Mouse (Mus musculus) forebrain, embryonic 15.5 days (tissue): ENCODE data around the gene Sytl1. TPM values are rescaled to one million over a fixed set of nuclear protein-coding genes. Genes with fewer than 3 reads are reported as not detected.

Experiments
- ATAC-seq: fragments of 200-750 bp; cut with Nextera tagmentation; replicated peaks from 2 replicates; pipeline ENCODE4 v1.8.0; 2017; ENCODE audit warnings: mild to moderate bottlenecking, moderate TSS enrichment, moderate library complexity
- H3K27ac ChIP-seq: fragments of 300-500 bp; sonication (generic); replicated peaks from 2 replicates; pipeline ENCODE4 v1.5.1; 2015; ENCODE audit warnings: mild to moderate bottlenecking, inconsistent platforms
- H3K27me3 ChIP-seq: fragments of 300-500 bp; sonication (generic); 2 replicates; pipeline ENCODE4 v1.6.1; 2015; ENCODE audit warnings: inconsistent platforms
- H3K36me3 ChIP-seq: fragments of 300-500 bp; sonication (generic); 2 replicates; pipeline ENCODE4 v1.6.1; 2015; ENCODE audit warnings: mild to moderate bottlenecking, inconsistent platforms
- H3K4me1 ChIP-seq: fragments of 300-500 bp; sonication (generic); 2 replicates; pipeline ENCODE4 v1.6.1; 2015; ENCODE audit warnings: inconsistent platforms
- H3K4me2 ChIP-seq: fragments of 300-500 bp; sonication (generic); replicated peaks from 2 replicates; pipeline ENCODE4 v1.6.1; 2015; ENCODE audit warnings: mild to moderate bottlenecking, inconsistent platforms
- H3K4me3 ChIP-seq: fragments of 300-500 bp; sonication (generic); 2 replicates; pipeline ENCODE4 v1.5.1; 2015; ENCODE audit warnings: mild to moderate bottlenecking, inconsistent platforms
- H3K9ac ChIP-seq: fragments of 300-500 bp; sonication (generic); replicated peaks from 2 replicates; pipeline ENCODE4 v1.6.1; 2015; ENCODE audit warnings: mild to moderate bottlenecking, inconsistent platforms
- H3K9me3 ChIP-seq: fragments of 300-500 bp; sonication (generic); 2 replicates; pipeline ENCODE4 v1.6.1; 2016; ENCODE audit warnings: inconsistent platforms
- WGBS: fragments of 180-500 bp; shearing (Covaris S2); methylation state at CpG from one replicate; pipeline ENCODE4 v1.1.7; 2015; ENCODE audit warnings: mixed read lengths; 5-methylcytosine and 5-hydroxymethylcytosine counted together
- polyA plus RNA-seq: library from polyadenylated mRNA; unstranded; fragments of >200 nt; fragmentation: Nextera tagmentation; extraction: Ambion mirVana; gene quantifications from 2 replicates; pipeline ENCODE4 v1.2.1, GENCODE M21; 2015

The Sytl1 gene
- polyA plus RNA-seq, 1 experiment from 2014 or later = 0.29 TPM

DNA sequence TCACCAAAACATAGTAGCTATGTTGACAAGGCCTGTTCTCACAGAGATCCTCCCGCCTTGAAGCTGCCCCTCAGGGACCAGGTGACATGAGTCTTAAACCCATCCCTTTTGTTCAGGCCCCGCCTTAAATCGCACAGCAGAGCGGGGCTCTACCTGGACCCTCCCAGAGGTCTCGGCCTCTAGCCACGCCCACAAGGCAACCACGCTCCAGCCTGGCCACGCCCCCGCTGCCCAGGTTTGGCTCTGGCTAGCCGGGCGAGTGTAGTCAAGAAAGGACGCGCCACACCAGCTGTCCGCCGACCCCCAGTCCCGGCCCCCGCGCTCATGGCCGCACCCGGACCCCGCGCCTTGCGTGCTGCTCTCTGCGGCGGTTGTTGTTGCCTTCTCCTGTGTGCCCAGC, 42.3 kb downstream of the Sytl1 start:
- Histone ChIP-seq H3K9ac (no peak overlapping the region), H3K27ac (no peak overlapping the region), H3K9me3 (no peaks in the 10 kb centered on the region), H3K4me3 (peak overlapping the region; percentile 21), H3K36me3 (no peaks in the 10 kb centered on the region), H3K4me2 (peak overlapping the region; percentile 30), H3K4me1 (peaks cover 5% of the 10 kb centered on the region; the same call in 1 of the 2 replicates), H3K27me3 (peaks cover 7% of the 10 kb centered on the region)
- WGBS = 2% methylated on average over 25 of the region's 25 CpGs
- ATAC-seq = no peak

DNA sequence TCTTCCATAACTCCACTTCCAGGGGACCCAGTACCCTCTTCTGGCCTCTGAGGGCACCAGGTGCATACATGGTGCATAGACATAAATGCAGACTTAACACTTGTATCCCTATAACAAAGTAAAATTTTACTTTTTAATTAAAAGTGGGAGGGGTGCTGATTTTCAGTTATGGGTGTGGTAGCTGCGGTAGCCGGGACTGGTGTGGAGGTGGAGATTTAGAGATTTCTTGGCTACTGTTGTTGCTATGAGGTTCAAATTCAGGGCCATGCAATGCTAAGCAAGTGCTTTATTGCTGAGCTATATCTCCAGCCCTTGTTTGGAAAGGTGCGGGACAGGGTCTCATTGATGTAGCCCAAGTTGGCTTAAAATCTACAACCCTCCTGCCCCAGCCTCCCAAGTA, 44.2 kb downstream of the Sytl1 start:
- no peaks in the 10 kb centered on the region for H3K9me3 ChIP-seq
- H3K27me3 ChIP-seq = peaks cover 15% of the 10 kb centered on the region
- peaks cover 5% of the 10 kb centered on the region; the same call in 1 of the 2 replicates for H3K4me1 ChIP-seq
- no peak overlapping the region for H3K4me2 ChIP-seq
- no peak overlapping the region for H3K4me3 ChIP-seq
- 92% methylated on average over 3 of the region's 3 CpGs for WGBS
- H3K27ac ChIP-seq = no peak overlapping the region
- no peak overlapping the region for H3K9ac ChIP-seq
- no peak for ATAC-seq
- H3K36me3 ChIP-seq = no peaks in the 10 kb centered on the region

DNA sequence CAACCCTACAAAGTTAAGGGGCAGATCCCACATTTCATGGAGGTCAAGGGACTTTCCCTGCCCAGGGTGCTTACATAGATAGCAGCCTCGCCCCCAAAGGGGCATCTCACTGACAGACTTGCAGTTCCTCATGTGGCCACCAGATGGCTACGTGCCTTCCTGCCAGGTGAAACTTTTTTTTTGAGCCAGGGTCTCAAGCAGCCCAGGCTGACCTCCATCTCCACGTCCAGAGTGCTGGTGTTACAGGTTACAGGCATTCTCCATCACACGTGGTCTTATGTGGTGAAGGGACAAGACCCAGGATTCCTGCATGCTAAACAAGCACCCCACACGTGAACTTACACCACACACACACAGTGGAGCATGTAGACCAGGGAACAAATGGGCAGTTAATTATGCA, 45.3 kb downstream of the Sytl1 start:
- WGBS = 1% methylated on average over 5 of the region's 5 CpGs
- Histone ChIP-seq H3K27ac (no peak overlapping the region), H3K4me3 (no peak overlapping the region), H3K27me3 (peaks cover 22% of the 10 kb centered on the region), H3K36me3 (no peaks in the 10 kb centered on the region), H3K9ac (no peak overlapping the region), H3K9me3 (no peaks in the 10 kb centered on the region), H3K4me2 (no peak overlapping the region), H3K4me1 (peaks cover 15% of the 10 kb centered on the region)
- 0 out of 2 replicates have a peak, but pooled peaks have one; percentile 40 for ATAC-seq

DNA sequence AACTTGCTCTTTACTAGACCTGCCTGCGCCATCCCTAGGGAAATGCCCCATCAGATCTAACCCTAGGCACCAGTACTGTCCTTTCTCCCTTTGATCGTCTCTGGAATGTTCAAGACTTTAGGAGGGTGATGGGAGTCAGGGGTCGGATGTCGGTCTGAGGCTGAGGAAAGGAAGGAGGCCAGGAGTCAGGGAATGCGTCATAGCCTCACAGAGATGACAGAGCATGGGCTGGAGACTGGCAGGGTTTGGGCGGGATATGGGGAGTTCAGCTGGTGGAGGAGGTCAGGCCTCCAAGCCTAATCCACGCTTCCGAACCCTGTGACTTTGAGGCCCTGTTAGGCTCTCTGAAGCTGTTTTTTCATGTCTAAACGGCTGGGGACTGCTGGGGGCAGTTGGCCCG, 49.3 kb downstream of the Sytl1 start:
- WGBS = 10% methylated on average over 10 of the region's 10 CpGs
- H3K9me3 ChIP-seq = no peaks in the 10 kb centered on the region
- H3K4me2 ChIP-seq = peak overlapping the region; percentile 99
- H3K4me3 ChIP-seq = no peak overlapping the region
- H3K4me1 ChIP-seq = peaks cover 17% of the 10 kb centered on the region
- H3K27me3 ChIP-seq = peaks cover 20% of the 10 kb centered on the region; the same call in 1 of the 2 replicates
- no peak for ATAC-seq
- no peaks in the 10 kb centered on the region for H3K36me3 ChIP-seq
- no peak overlapping the region for H3K9ac ChIP-seq
- no peak overlapping the region for H3K27ac ChIP-seq

DNA sequence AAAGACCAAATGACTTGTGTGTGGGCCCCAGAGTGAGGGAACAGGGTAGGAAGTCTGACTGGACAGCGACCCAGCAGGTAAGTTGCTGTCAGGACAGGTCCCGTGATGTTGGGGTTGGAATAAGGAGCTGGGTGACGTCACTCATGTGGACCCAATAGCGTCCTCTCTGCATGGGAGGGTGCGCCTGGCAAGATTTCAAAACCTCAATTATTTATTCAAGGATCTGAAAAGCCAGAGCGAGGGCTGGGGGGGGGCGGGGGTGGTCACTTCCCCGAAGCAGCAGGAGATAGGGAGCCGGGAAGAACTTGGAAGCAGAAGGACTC, 49.7 kb downstream of the Sytl1 start:
- no peak for ATAC-seq
- H3K27ac ChIP-seq = no peak overlapping the region
- H3K4me3 ChIP-seq = peak overlapping the region; percentile 51
- no peaks in the 10 kb centered on the region for H3K36me3 ChIP-seq
- no peak overlapping the region; the same call in 1 of the 2 replicates for H3K9ac ChIP-seq
- WGBS = 0% methylated on average over 9 of the region's 9 CpGs
- peaks cover 20% of the 10 kb centered on the region; the same call in 1 of the 2 replicates for H3K27me3 ChIP-seq
- H3K9me3 ChIP-seq = no peaks in the 10 kb centered on the region
- peak overlapping the region; percentile 99 for H3K4me2 ChIP-seq
- H3K4me1 ChIP-seq = peaks cover 17% of the 10 kb centered on the region

DNA sequence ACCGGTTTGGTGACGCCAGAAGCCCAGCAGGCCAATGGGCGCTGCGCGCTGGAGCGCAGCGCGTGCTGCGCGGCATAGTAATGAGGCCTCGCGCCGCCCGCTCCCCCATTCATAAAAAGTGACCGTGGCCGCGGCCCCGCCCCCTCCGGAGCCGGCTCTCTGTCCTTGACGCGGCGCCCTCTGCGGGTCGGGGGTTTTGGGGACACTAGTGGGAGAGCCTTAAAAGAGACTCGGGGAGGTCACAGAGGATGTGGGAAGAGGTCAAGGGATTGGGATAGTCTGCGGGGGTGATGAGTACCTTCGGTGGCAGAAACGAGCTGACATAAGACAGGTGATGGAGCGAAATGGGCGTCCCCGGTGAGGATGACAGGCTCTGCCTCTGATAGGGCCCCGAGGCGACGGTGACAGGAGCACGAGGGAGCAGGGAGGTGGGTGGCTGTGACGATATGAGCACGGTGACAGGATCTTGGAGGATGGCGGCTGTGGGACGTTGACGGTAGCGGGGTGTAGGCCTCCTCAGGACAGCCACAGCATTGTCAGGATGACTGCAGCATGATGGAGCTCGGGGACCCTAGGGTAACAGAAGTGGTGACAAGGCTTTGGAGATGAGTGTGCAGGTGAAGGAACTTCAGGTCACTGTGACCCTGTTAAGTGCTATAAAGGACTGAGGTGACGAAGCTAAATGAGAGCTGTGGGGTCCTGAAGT, 50.2 kb downstream of the Sytl1 start:
- H3K27ac ChIP-seq = no peak overlapping the region
- H3K27me3 ChIP-seq = peaks cover 20% of the 10 kb centered on the region; the same call in 1 of the 2 replicates
- peak overlapping the region; percentile 99 for H3K4me2 ChIP-seq

DNA sequence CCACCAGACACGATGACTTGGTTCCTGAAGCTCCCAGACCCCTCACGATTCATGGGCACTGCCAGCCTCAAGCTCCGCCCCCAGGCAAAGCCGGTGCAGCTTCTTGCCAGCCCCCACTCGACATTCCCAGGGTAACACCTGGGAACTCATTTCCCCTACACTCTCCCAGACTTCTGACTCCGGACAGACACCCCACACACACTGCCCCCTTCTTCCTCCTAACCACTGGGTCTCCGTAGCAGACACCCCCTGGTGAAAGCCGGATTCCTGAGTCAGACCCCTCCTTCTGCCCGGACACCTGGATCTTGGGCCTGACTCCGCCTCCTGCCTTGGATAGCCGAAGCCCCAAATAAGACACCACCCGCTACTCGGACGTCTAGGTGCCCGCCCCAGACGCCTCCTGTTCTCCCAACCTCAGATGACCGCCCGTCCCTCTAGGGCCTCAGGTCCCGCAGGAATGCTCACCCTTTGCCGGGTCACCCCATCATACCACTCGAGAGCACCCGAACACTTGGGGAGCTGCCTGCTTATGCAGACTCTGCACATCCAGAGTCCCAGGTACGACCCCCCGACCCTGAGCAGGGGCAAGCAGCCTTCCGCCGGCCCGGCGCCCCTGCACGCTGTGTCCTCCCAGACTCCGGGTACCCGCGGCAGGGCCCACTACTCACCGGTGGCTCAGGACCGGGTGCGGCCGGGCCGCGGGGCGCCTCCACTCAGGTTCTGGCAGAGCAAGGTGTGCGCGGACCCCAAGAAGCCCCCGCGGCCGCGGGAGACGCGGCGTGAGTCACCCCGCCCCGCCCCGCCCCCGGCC, 51.0 kb downstream of the Sytl1 start, which contains the start of the genes Cd164l2 and Gpr3:
Cd164l2 (plus strand) TSS at position 381 of the 811 bp plus-strand sequence.
Gpr3 (minus strand) TSS at position 786 of the 811 bp plus-strand sequence.
- WGBS = 1% methylated on average over 52 of the region's 52 CpGs

More for the DNA sequence above, 50.2 kb downstream of the Sytl1 start:
- Histone ChIP-seq H3K4me3 (peak overlapping the region; percentile 51), H3K4me1 (peaks cover 17% of the 10 kb centered on the region), H3K36me3 (no peaks in the 10 kb centered on the region), H3K9ac (peak overlapping the region; percentile 62), H3K9me3 (no peaks in the 10 kb centered on the region)
- WGBS = 1% methylated on average over 38 of the region's 44 CpGs
- peak; percentile 88 for ATAC-seq

DNA sequence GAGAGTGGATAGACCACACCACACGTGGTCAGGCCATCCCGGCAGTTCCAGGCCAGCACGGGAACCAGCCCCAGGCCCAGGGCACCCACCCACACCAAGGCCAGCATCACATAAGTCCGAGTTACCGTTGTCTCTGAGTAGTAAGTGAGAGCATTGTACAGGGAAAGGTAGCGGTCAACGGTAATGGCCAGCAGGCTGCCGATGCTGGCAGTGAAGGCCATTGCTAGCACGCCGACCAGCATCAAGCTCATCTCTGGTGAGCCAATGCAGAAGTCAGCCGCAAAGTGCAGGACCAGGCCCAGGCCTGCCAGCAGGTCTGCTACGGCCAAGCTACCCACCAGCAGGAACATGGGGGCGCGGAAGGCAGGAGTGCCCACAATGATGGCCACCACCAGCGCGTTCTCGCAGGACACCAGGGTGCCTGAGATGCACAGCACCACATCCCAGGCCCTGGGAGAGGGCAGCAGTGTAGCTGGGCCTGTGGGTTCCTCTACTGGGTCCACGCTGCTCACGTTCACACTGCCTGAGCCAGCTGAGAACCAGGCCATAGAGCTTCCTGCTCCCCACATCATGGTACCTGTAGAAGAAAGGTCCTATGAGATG, 52.0 kb downstream of the Sytl1 start:
- peaks cover 17% of the 10 kb centered on the region for H3K4me1 ChIP-seq
- H3K4me3 ChIP-seq = no peak overlapping the region
- ATAC-seq = no peak
- 88% methylated on average over 19 of the region's 19 CpGs for WGBS
- H3K27ac ChIP-seq = no peak overlapping the region
- no peaks in the 10 kb centered on the region for H3K36me3 ChIP-seq
- H3K9ac ChIP-seq = no peak overlapping the region
- H3K9me3 ChIP-seq = no peaks in the 10 kb centered on the region
- peaks cover 20% of the 10 kb centered on the region; the same call in 1 of the 2 replicates for H3K27me3 ChIP-seq
- H3K4me2 ChIP-seq = no peak overlapping the region

More for the DNA sequence above, 51.0 kb downstream of the Sytl1 start, which contains the start of the genes Cd164l2 and Gpr3:
- peaks cover 17% of the 10 kb centered on the region for H3K4me1 ChIP-seq
- peak within 1 kb of the TSS; percentile 62 for H3K9ac ChIP-seq
- peak within 1 kb of the TSS; percentile 99 for H3K4me2 ChIP-seq
- H3K27ac ChIP-seq = no peak within 1 kb of the TSS
- no peaks in the 10 kb centered on the region for H3K9me3 ChIP-seq
- peak within 1 kb of the TSS; percentile 51 for H3K4me3 ChIP-seq
- peak; percentile 71 for ATAC-seq
- no peaks in the 10 kb centered on the region for H3K36me3 ChIP-seq
- peaks cover 20% of the 10 kb centered on the region; the same call in 1 of the 2 replicates for H3K27me3 ChIP-seq

DNA sequence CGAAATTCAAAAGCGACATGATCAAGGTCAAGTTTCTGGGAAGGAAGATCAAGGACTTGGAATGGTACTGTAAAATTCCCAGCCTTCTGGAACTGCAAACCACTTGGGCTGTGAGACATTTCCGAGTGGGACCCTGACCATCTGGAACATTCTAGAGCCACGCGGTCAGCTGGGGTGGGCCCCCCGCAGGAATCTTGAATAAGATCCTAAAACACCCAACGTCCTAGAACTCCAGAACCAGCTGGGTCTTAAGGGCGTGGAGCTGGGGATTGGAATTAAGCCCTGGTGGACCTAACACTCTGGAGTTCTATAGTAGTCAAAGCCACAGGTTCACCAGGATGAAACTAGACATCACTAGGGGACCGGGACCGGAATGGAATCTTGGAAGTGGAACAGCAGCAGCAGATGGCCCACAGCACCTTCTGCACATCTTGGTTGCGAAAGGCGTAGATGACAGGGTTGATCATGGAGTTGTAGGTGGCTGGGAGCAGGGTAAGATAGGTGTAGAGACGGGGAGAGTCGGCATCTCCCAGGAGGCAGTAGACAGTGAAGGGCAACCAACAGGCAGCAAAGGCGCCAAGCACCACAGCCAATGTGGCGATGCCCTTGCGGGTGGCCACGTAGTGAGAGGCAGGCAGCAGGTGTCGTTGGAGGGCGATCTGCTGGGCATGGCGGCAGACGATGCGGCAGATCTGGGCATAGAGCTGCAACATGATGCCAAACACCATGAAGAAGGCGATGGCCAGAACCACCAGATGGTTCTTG, 52.7 kb downstream of the Sytl1 start:
- Histone ChIP-seq H3K27ac (no peak overlapping the region), H3K4me3 (no peak overlapping the region), H3K27me3 (peaks cover 18% of the 10 kb centered on the region; the same call in 1 of the 2 replicates), H3K36me3 (no peaks in the 10 kb centered on the region), H3K9me3 (no peaks in the 10 kb centered on the region), H3K4me1 (peaks cover 17% of the 10 kb centered on the region), H3K9ac (no peak overlapping the region), H3K4me2 (no peak overlapping the region)
- ATAC-seq = no peak
- 93% methylated on average over 24 of the region's 24 CpGs for WGBS

DNA sequence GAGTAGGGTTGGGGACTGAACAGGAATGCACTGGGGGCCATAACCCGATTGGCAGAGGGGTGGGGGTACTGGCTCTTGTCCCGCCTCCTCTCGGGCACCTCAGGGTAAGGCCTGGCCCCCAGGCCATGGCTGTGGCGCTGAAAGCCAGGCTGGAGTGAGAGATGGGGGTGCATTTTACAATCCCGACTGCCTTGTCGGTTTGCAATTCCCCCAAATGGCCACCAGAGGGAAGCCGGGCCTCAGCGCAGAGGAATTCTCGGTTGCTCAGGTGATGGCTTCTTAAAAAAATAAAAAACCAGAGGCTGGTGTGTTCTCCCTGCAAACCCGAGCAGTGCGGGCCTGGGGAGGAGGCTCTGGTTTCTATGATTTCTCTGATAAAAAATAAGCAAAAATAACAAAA, 53.5 kb downstream of the Sytl1 start:
- Histone ChIP-seq H3K36me3 (no peaks in the 10 kb centered on the region), H3K27me3 (peaks cover 16% of the 10 kb centered on the region; the same call in 1 of the 2 replicates), H3K9me3 (no peaks in the 10 kb centered on the region), H3K4me2 (no peak overlapping the region), H3K9ac (no peak overlapping the region), H3K4me1 (peaks cover 25% of the 10 kb centered on the region), H3K27ac (no peak overlapping the region), H3K4me3 (no peak overlapping the region)
- ATAC-seq = no peak; the same call in 1 of the 2 replicates
- 5% methylated on average over 11 of the region's 11 CpGs for WGBS

DNA sequence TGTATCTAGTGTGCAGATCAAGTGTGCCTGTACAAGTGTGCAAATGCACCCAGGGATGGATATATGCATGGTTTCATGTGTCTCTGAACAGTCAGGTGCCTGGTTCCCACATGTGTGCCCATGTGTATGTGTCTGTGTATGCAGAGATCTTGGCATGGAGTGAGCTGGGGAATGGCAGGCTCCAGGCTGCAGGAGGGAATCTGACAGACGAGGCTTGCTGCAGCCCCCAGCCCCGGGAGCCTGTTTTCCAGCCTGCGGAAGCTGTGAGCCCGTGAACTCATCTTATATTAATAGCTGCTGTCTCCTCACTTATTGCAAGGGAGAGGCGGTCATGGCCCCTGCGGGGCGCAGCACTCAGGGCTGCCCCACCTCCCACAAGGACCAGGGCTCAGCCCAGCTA, 58.5 kb downstream of the Sytl1 start:
- peak overlapping the region; percentile 78 for H3K27ac ChIP-seq
- H3K4me3 ChIP-seq = no peak overlapping the region
- ATAC-seq = no peak
- H3K36me3 ChIP-seq = no peaks in the 10 kb centered on the region
- no peak overlapping the region for H3K9ac ChIP-seq
- H3K4me1 ChIP-seq = peaks cover 30% of the 10 kb centered on the region
- WGBS = 57% methylated on average over 7 of the region's 7 CpGs
- H3K27me3 ChIP-seq = no peaks in the 10 kb centered on the region
- H3K4me2 ChIP-seq = no peak overlapping the region
- no peaks in the 10 kb centered on the region for H3K9me3 ChIP-seq
